Mouse (Mus musculus): ENCODE results near the gene Ampd3. TPM values are rescaled to one million over a fixed set of nuclear protein-coding genes. Genes with fewer than 3 reads are reported as not detected.

Gene Ampd3
- polyA plus RNA-seq, 1 experiment from 2014 or later = 1.9 TPM

DNA sequence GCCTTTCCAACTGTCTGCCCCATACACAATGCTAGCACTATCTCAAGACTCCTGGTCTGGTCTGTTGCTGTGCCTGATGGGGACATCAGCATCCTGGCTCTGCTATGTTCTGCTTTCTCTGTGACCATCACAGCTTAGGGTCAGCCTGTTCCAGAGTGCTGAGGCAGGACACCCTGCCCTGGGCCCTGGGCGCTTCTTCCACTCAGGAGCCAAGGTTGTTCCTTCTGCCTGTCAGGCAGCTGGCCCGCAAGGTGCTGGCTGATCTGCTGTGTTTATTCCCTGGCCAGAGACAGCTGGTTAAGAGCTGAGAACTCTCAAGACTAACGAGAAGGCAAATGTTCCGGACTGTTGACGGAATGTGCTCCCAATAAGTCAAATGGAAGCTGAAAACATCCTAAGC lies 24.2 kb downstream of the Ampd3 start:
- WGBS = 85% methylated on average over 5 of the region's 5 CpGs
- DNase-seq (ENCODE audit: low spot score) = no peak
- Histone ChIP-seq H3K27ac (no peak overlapping the region), H3K27me3 (ENCODE audit: low read depth, poor library complexity, severe bottlenecking) (no peaks in the 10 kb centered on the region), H3K4me3 (no peak overlapping the region), H3K4me1 (peaks cover 3% of the 10 kb centered on the region; the same call in 1 of the 2 replicates), H3K36me3 (no peaks in the 10 kb centered on the region), H3K9me3 (replicated peaks) (no peaks in the 10 kb centered on the region)

DNA sequence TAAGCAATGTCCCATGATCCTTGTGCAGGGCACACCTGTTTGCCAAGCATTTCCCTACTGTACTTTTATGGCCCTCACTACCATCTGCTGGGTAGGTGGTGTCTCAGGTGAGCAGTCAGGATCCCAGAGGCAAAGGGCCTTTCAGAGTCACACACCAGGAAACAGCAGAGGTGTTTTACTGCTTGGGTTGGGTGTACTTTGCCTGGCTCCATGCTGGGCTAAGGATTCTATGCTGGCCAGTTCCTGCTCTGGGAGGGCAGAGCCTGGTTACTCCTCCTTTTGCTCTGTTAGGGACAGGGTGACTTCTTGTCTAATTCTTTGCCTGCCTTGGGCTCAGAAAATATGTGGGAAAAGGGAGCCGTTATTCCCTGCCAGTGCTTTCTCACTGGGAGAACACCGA lies 24.8 kb downstream of the Ampd3 start:
- no peaks in the 10 kb centered on the region for H3K36me3 ChIP-seq
- no peaks in the 10 kb centered on the region for H3K27me3 ChIP-seq (ENCODE audit: low read depth, poor library complexity, severe bottlenecking)
- no peaks in the 10 kb centered on the region for H3K9me3 ChIP-seq (replicated peaks)
- 87% methylated on average over 2 of the region's 2 CpGs for WGBS
- peaks cover 4% of the 10 kb centered on the region for H3K4me1 ChIP-seq
- no peak overlapping the region for H3K4me3 ChIP-seq
- H3K27ac ChIP-seq = no peak overlapping the region
- no peak for DNase-seq (ENCODE audit: low spot score)

DNA sequence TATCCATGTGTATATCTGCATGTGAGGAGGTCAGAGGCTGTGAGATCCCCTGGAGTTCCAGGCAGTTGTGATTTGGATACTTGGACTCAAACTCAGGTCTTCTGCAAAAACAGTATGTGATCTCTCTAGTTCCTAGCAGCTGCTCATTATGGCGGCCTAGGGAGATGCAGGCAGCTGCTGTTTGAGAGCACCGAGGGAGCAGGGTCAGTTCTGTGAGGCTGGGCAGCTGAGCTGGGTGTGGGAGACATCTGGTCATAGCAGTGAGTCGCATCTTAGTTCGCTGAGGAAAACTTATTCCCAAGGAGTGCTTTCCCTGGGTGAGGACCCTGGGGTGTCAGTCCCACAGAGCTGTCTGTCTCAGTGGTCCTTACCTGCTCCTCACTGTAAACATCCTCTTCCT lies 26.7 kb downstream of the Ampd3 start:
- Histone ChIP-seq H3K4me1 (peaks cover 14% of the 10 kb centered on the region), H3K4me3 (no peak overlapping the region), H3K27me3 (ENCODE audit: low read depth, poor library complexity, severe bottlenecking) (no peaks in the 10 kb centered on the region), H3K9me3 (replicated peaks) (no peaks in the 10 kb centered on the region), H3K36me3 (no peaks in the 10 kb centered on the region), H3K27ac (no peak overlapping the region)
- no peak for DNase-seq (ENCODE audit: low spot score)
- 70% methylated on average over 4 of the region's 4 CpGs for WGBS

DNA sequence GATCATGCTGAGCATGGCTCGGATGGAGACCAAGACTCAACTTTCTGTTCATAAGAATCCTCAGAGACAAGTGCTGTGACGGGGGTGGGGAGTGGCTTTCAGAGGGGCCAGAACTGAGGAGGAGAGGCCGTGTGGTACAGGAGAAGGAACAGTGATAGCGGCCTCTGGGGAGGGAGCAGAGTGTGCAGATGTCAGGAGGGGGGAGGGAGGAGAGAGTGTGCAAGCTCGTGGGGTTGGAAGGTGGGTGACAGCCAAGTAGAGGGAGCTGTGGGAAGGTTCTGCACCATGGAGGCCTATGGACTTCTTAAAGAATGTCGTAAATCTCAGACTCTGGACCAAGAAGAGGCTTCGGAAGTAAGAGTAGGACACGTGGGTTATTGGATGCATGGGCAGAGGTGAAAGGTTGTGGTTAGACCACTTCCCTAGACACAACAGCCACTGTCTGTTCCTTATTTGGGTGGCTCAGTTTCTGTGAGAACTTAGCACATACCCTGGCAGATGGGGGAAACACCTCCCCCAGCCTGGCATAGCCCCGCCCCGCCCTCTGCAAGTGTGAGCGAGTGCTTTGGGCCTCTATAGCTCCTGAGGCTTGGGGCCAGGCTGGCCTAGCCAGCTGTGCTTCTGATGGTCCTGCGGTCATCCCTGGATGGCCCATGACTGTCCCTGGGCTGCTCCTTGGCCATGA lies 28.5 kb downstream of the Ampd3 start:
- no peak for DNase-seq (ENCODE audit: low spot score)
- H3K9me3 ChIP-seq (replicated peaks) = no peaks in the 10 kb centered on the region
- no peak overlapping the region for H3K4me3 ChIP-seq
- H3K27ac ChIP-seq = no peak overlapping the region
- no peaks in the 10 kb centered on the region for H3K36me3 ChIP-seq
- no peaks in the 10 kb centered on the region for H3K27me3 ChIP-seq (ENCODE audit: low read depth, poor library complexity, severe bottlenecking)
- WGBS = 70% methylated on average over 12 of the region's 12 CpGs
- peaks cover 14% of the 10 kb centered on the region for H3K4me1 ChIP-seq

DNA sequence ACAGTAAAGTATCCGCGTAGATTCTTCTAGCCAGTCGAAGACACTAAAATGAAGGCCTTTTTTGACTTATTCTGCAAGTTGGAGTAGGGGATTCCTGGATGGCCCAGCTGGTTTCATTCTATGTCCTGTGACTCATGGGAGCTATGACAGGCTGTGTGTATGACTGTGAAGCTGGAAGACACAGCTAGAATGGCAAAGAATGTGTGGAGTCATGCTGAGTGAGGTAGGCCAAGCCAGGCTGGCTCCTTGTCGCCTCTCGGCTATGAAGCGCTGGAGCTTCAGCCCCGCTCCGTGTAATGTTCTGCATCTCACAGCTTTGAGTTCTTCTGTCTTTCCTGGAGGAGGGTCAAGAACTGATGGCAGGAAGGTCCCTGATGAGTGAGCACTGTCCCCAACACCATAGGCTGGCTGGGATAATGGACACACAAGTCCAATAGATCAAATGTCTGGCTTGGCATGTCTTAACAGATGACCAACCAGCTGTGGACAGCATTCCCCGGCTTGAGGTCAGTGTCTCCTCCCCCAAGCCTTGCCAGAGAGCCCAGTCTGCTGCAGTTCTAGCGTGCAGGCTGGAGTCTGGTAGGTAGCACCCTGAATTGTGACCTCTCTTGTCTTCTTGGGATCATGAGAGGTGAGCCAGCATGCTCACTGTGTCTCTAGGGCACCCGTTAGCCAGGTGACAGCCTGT lies 29.9 kb downstream of the Ampd3 start:
- Histone ChIP-seq H3K36me3 (no peaks in the 10 kb centered on the region), H3K27me3 (ENCODE audit: low read depth, poor library complexity, severe bottlenecking) (no peaks in the 10 kb centered on the region), H3K27ac (no peak overlapping the region), H3K9me3 (replicated peaks) (no peaks in the 10 kb centered on the region), H3K4me1 (peaks cover 14% of the 10 kb centered on the region), H3K4me3 (no peak overlapping the region)
- no peak for DNase-seq (ENCODE audit: low spot score)
- 81% methylated on average over 11 of the region's 11 CpGs for WGBS

DNA sequence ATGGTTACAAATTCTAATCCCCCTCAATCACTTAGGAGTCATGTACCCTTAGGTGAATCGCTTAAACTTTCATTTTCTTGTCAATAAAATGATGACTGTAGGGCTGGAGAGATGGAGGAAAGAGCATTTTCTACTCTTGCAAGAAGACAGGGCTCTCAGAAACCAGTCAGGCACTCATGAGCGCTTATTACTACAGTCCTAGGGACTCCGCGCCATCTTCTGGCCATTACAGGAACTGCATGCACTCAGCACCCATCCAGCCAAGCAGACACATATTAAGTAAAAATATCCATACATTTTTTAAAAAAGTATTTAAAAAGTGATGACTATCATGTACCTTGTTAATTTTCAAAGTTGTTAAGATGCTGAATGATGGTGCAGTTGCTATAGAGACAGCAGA lies 33.0 kb downstream of the Ampd3 start:
- Histone ChIP-seq H3K9me3 (replicated peaks) (no peaks in the 10 kb centered on the region), H3K27ac (no peak overlapping the region), H3K4me3 (no peak overlapping the region), H3K27me3 (ENCODE audit: low read depth, poor library complexity, severe bottlenecking) (no peaks in the 10 kb centered on the region), H3K36me3 (no peaks in the 10 kb centered on the region), H3K4me1 (peaks cover 14% of the 10 kb centered on the region)
- peak; percentile 83 for DNase-seq (ENCODE audit: low spot score)
- WGBS = 2% methylated on average over 4 of the region's 4 CpGs

- Histone ChIP-seq H3K36me3 (no peaks in the 10 kb centered on the region), H3K4me3 (no peak overlapping the region), H3K27me3 (ENCODE audit: low read depth, poor library complexity, severe bottlenecking) (no peaks in the 10 kb centered on the region), H3K9me3 (replicated peaks) (no peaks in the 10 kb centered on the region), H3K4me1 (peaks cover 7% of the 10 kb centered on the region), H3K27ac (no peak overlapping the region)
- DNase-seq (ENCODE audit: low spot score) = no peak
- WGBS = 95% methylated on average over 10 of the region's 10 CpGs
Observed at GRCm38 (mm10) chr7:110803131-110803530, 35.1 kb downstream of the Ampd3 start.

- Histone ChIP-seq H3K27ac (no peak overlapping the region), H3K4me1 (peaks cover 3% of the 10 kb centered on the region; the same call in 1 of the 2 replicates), H3K9me3 (replicated peaks) (no peaks in the 10 kb centered on the region), H3K36me3 (no peaks in the 10 kb centered on the region), H3K4me3 (no peak overlapping the region), H3K27me3 (ENCODE audit: low read depth, poor library complexity, severe bottlenecking) (no peaks in the 10 kb centered on the region)
- DNase-seq (ENCODE audit: low spot score) = no peak
- 81% methylated on average over 3 of the region's 3 CpGs for WGBS
Observed at GRCm38 (mm10) chr7:110804266-110804665, 36.3 kb downstream of the Ampd3 start.

DNA sequence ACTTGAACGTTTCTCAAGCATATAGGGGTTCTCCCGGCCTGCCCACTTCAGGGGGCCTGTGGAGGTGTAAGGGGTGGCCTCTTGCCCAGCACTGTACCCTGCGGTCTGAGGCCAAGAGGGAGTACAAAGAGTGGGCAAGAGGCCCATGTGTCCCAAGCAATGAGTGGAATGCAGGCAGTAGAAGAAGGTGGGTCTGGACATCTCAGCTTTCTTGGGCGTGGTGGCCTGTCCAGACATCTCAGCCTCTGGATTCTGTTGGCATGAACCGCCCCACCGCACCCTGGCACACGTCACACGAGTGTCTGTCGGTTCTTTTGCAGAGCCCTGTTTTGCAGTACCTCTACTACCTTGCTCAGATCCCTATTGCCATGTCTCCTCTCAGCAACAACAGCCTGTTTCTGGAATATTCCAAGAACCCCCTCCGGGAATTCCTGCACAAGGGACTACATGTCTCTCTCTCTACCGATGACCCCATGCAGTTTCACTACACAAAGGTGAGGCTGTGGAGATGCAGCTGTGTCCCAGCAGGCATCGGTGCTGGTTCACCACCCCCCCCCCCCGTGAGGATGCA lies 39.5 kb downstream of the Ampd3 start:
- no peaks in the 10 kb centered on the region for H3K9me3 ChIP-seq (replicated peaks)
- 93% methylated on average over 13 of the region's 13 CpGs for WGBS
- DNase-seq (ENCODE audit: low spot score) = no peak
- no peak overlapping the region for H3K27ac ChIP-seq
- peaks cover 3% of the 10 kb centered on the region for H3K36me3 ChIP-seq
- H3K4me3 ChIP-seq = no peak overlapping the region
- H3K4me1 ChIP-seq = peaks cover 8% of the 10 kb centered on the region; the same call in 1 of the 2 replicates
- no peaks in the 10 kb centered on the region for H3K27me3 ChIP-seq (ENCODE audit: low read depth, poor library complexity, severe bottlenecking)

GRCm38 (mm10) chr7:110808962-110809361 lies 41.0 kb downstream of the Ampd3 start:
- Histone ChIP-seq H3K27me3 (ENCODE audit: low read depth, poor library complexity, severe bottlenecking) (no peaks in the 10 kb centered on the region), H3K36me3 (peaks cover 8% of the 10 kb centered on the region), H3K4me3 (no peak overlapping the region), H3K27ac (no peak overlapping the region), H3K9me3 (replicated peaks) (no peaks in the 10 kb centered on the region), H3K4me1 (peaks cover 8% of the 10 kb centered on the region; the same call in 1 of the 2 replicates)
- 30% methylated on average over 3 of the region's 3 CpGs for WGBS
- DNase-seq (ENCODE audit: low spot score) = no peak

GRCm38 (mm10) chr7:110809585-110810557 lies 41.9 kb downstream of the Ampd3 start:
- peaks cover 8% of the 10 kb centered on the region for H3K36me3 ChIP-seq
- H3K4me3 ChIP-seq = no peak overlapping the region
- no peak overlapping the region for H3K27ac ChIP-seq
- WGBS = 87% methylated on average over 18 of the region's 18 CpGs
- H3K9me3 ChIP-seq (replicated peaks) = no peaks in the 10 kb centered on the region
- no peak for DNase-seq (ENCODE audit: low spot score)
- H3K4me1 ChIP-seq = peaks cover 8% of the 10 kb centered on the region; the same call in 1 of the 2 replicates
- H3K27me3 ChIP-seq (ENCODE audit: low read depth, poor library complexity, severe bottlenecking) = no peaks in the 10 kb centered on the region

GRCm38 (mm10) chr7:110810995-110811394 lies 43.0 kb downstream of the Ampd3 start:
- Histone ChIP-seq H3K9me3 (replicated peaks) (no peaks in the 10 kb centered on the region), H3K36me3 (peaks cover 8% of the 10 kb centered on the region), H3K27me3 (ENCODE audit: low read depth, poor library complexity, severe bottlenecking) (no peaks in the 10 kb centered on the region), H3K4me1 (peaks cover 10% of the 10 kb centered on the region; the same call in 1 of the 2 replicates), H3K4me3 (no peak overlapping the region), H3K27ac (no peak overlapping the region)
- WGBS = 90% methylated on average over 8 of the region's 8 CpGs
- no peak for DNase-seq (ENCODE audit: low spot score)

All from limb, embryonic 10.5 days (tissue).